Mouse (Mus musculus) forebrain, embryonic 12.5 days (tissue): ENCODE data around the gene Crtc2. TPM values are rescaled to one million over a fixed set of nuclear protein-coding genes. Genes with fewer than 3 reads are reported as not detected.
A peak's percentile ranks its signal among the peaks of the same experiment; 100 is the strongest.

Source experiments
- ATAC-seq: fragments of 200-750 bp; cut with Nextera tagmentation; 2 replicates; pipeline ENCODE4 v1.8.0; 2017; ENCODE audit warnings: moderate TSS enrichment; ENCODE audit not compliant: low FRiP score
- H3K27ac ChIP-seq: fragments of 300-500 bp; sonication (generic); 2 replicates; pipeline ENCODE4 v1.5.1; 2016; ENCODE audit warnings: mild to moderate bottlenecking
- H3K27me3 ChIP-seq: fragments of 300-500 bp; sonication (generic); 2 replicates; pipeline ENCODE4 v1.6.1; 2016; ENCODE audit warnings: mild to moderate bottlenecking
- H3K36me3 ChIP-seq: fragments of 300-500 bp; sonication (generic); replicated peaks from 2 replicates; pipeline ENCODE4 v1.6.1; 2016; ENCODE audit warnings: mild to moderate bottlenecking
- H3K4me1 ChIP-seq: fragments of 300-500 bp; sonication (generic); 2 replicates; pipeline ENCODE4 v1.6.1; 2016
- H3K4me2 ChIP-seq: fragments of 300-500 bp; sonication (generic); 2 replicates; pipeline ENCODE4 v1.6.1; 2016; ENCODE audit warnings: mild to moderate bottlenecking, moderate library complexity
- H3K4me3 ChIP-seq: fragments of 300-500 bp; sonication (generic); replicated peaks from 2 replicates; pipeline ENCODE4 v1.5.1; 2016; ENCODE audit warnings: mild to moderate bottlenecking
- H3K9ac ChIP-seq: fragments of 300-500 bp; sonication (generic); 2 replicates; pipeline ENCODE4 v1.6.1; 2016; ENCODE audit warnings: mild to moderate bottlenecking
- H3K9me3 ChIP-seq: fragments of 300-500 bp; sonication (generic); 2 replicates; pipeline ENCODE4 v1.6.1; 2016
- WGBS: fragments of 180-500 bp; shearing (Covaris S2); methylation state at CpG from one replicate; pipeline ENCODE4 v1.1.7; 2016; 5-methylcytosine and 5-hydroxymethylcytosine counted together
- polyA plus RNA-seq: library from polyadenylated mRNA; unstranded; fragments of >200 nt; fragmentation: Nextera tagmentation; extraction: Ambion mirVana; gene quantifications from 2 replicates; pipeline ENCODE4 v1.2.1, GENCODE M21; 2016

Crtc2 gene
- polyA plus RNA-seq, 1 experiment from 2014 or later = 19.9 TPM

DNA sequence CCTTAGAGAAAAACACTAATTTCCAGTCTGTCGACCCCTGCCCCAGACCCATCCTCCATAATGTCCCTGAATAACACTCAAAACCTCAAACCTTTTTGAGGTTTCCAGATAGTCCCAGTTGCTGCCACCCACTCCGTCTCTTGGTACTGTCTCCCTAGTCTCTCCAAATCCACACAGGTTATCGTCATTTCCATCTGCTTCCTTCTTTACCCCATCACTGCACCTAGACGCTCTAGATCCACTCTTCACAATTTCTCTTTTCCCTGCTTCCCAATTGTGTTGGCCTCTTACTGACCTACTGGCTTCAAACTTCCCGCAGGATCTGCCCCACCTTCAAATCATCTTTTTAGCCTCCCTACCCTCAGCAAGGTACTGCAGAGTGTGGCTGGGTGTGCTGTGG lies 32.8 kb upstream of the Crtc2 start:
- H3K4me1 ChIP-seq = peaks cover 18% of the 10 kb centered on the region
- H3K36me3 ChIP-seq = peaks cover 17% of the 10 kb centered on the region
- no peak overlapping the region for H3K27ac ChIP-seq
- H3K9me3 ChIP-seq = no peaks in the 10 kb centered on the region
- H3K9ac ChIP-seq = peak overlapping the region; percentile 63
- H3K27me3 ChIP-seq = no peaks in the 10 kb centered on the region
- 23% methylated on average over 5 of the region's 5 CpGs for WGBS
- no peak for ATAC-seq
- H3K4me3 ChIP-seq = peak overlapping the region; percentile 45
- H3K4me2 ChIP-seq = peak overlapping the region; percentile 69

DNA sequence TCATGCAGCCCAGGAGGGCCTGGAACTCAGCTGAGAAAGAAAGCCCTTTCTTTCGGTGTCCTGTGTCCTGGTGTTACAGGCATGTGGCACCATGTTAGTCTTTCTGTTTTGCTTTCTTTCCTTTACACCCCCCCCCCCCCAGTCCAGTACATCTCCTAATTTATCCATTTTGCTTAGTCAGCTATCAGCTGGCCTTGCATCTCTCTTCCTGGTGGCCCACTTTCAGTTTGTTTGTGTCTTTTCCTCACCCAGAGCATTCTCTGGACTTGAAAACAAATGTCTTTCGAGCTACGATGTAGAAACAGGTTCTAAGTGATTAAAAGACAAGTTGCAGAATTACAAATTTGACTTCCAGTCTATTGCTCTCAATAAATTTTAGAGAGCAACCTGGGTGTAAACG lies 31.5 kb upstream of the Crtc2 start:
- Histone ChIP-seq H3K4me2 (no peak overlapping the region), H3K4me3 (no peak overlapping the region), H3K9ac (no peak overlapping the region), H3K36me3 (peaks cover 17% of the 10 kb centered on the region), H3K9me3 (no peaks in the 10 kb centered on the region), H3K27me3 (no peaks in the 10 kb centered on the region), H3K27ac (no peak overlapping the region), H3K4me1 (peaks cover 18% of the 10 kb centered on the region)
- WGBS = 92% methylated on average over 4 of the region's 4 CpGs
- ATAC-seq = no peak

DNA sequence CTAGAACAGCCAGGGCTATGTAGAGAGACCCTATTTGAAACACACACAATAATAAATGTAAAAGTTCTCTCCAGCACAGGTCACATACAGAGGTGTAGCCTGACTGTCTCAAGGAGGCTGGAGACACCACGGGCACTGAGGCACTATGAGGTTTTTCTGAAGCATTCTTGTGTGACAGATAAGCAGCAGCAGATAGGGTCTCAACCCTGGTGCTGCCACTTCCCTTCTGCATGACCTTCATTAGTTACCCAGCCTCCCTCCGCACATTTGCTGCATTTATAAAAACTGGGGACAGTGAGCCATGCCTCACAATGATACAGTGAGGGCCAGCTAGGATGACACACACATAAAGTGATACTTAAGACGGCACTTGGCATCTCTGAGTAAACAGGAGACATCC lies 31.0 kb upstream of the Crtc2 start:
- Histone ChIP-seq H3K4me1 (peaks cover 18% of the 10 kb centered on the region), H3K4me3 (no peak overlapping the region), H3K9me3 (no peaks in the 10 kb centered on the region), H3K4me2 (no peak overlapping the region), H3K9ac (no peak overlapping the region), H3K27ac (no peak overlapping the region), H3K36me3 (peaks cover 17% of the 10 kb centered on the region), H3K27me3 (no peaks in the 10 kb centered on the region)
- 88% methylated on average over 3 of the region's 3 CpGs for WGBS
- ATAC-seq = no peak

DNA sequence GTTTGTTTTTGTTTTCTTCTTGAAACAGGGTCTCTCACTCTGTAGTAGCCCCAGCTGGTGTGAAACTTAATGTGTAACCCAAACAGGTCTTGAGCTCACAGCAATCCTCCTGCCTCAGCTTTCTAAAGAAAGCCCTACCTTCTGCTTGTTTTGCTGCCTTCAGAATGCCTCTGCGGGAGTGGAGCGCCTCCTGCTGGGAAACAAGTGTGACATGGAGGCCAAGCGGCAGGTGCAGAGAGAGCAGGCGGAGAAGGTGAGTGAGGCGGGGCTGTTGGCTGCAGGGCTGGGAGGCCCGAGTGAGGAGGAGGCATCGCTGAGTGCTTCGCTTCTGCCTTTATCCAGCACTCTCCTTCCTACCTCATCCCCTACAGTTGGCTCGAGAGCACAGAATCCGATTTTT lies 29.6 kb upstream of the Crtc2 start:
- H3K36me3 ChIP-seq = peaks cover 17% of the 10 kb centered on the region
- H3K9ac ChIP-seq = no peak overlapping the region
- ATAC-seq = no peak
- H3K4me2 ChIP-seq = no peak overlapping the region
- H3K27ac ChIP-seq = no peak overlapping the region
- H3K4me1 ChIP-seq = peaks cover 18% of the 10 kb centered on the region
- H3K4me3 ChIP-seq = no peak overlapping the region
- H3K9me3 ChIP-seq = no peaks in the 10 kb centered on the region
- WGBS = 83% methylated on average over 10 of the region's 10 CpGs
- no peaks in the 10 kb centered on the region for H3K27me3 ChIP-seq

DNA sequence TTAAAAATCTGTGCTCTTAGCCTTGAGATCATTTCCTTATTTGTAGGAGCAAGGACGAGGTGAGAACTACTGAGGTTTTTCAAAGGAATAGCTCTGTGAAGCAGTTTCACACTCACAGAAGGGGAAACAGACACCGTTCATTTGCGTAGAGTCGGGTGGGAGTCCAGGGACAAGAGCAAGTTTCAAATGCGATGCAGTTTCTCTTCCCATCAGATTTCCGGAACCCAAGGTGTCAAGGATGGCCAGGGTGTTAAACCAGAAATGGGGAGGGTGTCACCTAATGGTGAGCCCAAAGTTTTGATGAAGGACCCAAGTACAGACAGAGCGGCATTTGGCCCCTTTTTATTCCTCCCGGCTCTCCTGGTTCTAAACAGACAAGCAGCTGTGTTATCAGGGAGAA lies 22.9 kb upstream of the Crtc2 start:
- no peaks in the 10 kb centered on the region for H3K27me3 ChIP-seq
- peak overlapping the region; percentile 79 for H3K4me2 ChIP-seq
- H3K4me3 ChIP-seq = peak overlapping the region; percentile 61
- peak overlapping the region; percentile 75 for H3K9ac ChIP-seq
- H3K4me1 ChIP-seq = peaks cover 13% of the 10 kb centered on the region
- H3K27ac ChIP-seq = peak overlapping the region; percentile 88; the same call in 1 of the 2 replicates
- 20% methylated on average over 8 of the region's 8 CpGs for WGBS
- H3K9me3 ChIP-seq = no peaks in the 10 kb centered on the region
- ATAC-seq = no peak; the same call in 1 of the 2 replicates
- peaks cover 22% of the 10 kb centered on the region for H3K36me3 ChIP-seq

DNA sequence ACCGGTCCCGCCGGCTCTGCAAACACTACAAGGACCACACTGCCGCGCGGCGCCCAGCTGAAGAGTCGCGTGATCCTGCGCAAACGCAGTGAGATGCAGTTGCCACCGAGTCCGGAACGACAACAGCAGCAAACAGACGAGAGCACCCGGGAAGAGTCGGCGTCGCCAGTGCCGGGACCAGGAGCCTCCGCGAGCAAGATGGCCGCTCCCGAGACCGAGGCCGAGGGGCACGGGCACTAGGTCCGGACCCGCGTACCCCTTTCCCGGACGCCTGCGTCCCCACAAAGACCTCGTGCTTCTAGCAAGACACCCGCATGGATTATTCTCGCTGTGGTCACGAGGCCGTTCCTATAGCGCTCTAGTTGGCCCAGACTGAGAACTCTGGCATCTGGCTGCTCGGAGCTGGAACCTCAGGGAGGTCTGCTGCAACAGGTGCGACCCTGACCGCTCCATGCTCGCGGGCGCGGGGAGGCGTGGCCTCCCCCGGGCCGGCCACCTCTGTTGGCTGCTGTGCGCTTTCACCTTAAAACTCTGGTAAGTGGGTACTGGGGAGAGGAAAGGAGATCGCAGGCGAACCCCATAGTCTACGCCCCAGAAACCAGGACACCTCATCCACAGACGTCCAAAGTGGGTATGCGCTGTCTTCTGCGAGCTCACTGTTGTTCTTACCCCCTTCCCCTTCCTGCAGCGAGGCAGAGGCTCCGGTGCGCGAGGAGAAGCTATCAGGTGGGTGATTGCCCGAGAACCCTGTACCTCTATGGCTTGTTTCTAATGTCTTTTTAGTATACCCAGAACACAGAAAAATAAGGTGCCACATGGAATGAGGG lies 22.2 kb upstream of the Crtc2 start, which contains the start of gene Jtb:
Jtb (plus strand) TSS at position 91 of the 827 bp plus-strand sequence.
- peaks cover 13% of the 10 kb centered on the region for H3K4me1 ChIP-seq
- peaks cover 27% of the 10 kb centered on the region for H3K36me3 ChIP-seq
- no peaks in the 10 kb centered on the region for H3K27me3 ChIP-seq
- peak within 1 kb of the TSS; percentile 88 for H3K27ac ChIP-seq
- H3K4me3 ChIP-seq = peak within 1 kb of the TSS; percentile 61
- no peaks in the 10 kb centered on the region for H3K9me3 ChIP-seq
- H3K9ac ChIP-seq = peak within 1 kb of the TSS; percentile 75
- under 1% methylated on average over 61 of the region's 61 CpGs for WGBS
- peak within 1 kb of the TSS; percentile 79 for H3K4me2 ChIP-seq
- peak; percentile 97 for ATAC-seq

DNA sequence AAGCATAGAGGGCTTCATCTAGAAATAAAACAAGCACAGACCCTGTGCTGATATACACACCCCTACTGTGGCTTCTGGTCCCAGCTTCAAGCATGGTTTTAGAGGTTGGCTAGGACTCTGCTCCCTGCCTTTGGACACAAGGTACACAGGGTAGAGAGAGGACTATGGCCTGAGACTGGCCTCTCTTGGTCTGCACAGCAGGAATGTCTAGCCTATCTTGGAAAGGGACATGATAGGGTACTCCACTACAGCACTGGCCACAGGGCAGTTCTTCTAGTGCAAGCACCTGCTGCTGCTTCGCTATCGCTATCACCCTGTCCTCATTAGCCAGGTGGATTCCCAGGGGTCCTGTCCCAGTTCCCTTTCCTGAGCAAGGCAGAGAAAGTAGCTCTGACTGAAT lies 12.7 kb upstream of the Crtc2 start:
- H3K9ac ChIP-seq = no peak overlapping the region
- H3K27me3 ChIP-seq = no peaks in the 10 kb centered on the region
- no peak overlapping the region for H3K4me3 ChIP-seq
- 87% methylated on average over 2 of the region's 2 CpGs for WGBS
- H3K4me1 ChIP-seq = peaks cover 18% of the 10 kb centered on the region
- no peaks in the 10 kb centered on the region for H3K9me3 ChIP-seq
- no peak overlapping the region for H3K4me2 ChIP-seq
- peaks cover 3% of the 10 kb centered on the region; the same call in 1 of the 2 replicates for H3K36me3 ChIP-seq
- ATAC-seq = no peak
- H3K27ac ChIP-seq = no peak overlapping the region

DNA sequence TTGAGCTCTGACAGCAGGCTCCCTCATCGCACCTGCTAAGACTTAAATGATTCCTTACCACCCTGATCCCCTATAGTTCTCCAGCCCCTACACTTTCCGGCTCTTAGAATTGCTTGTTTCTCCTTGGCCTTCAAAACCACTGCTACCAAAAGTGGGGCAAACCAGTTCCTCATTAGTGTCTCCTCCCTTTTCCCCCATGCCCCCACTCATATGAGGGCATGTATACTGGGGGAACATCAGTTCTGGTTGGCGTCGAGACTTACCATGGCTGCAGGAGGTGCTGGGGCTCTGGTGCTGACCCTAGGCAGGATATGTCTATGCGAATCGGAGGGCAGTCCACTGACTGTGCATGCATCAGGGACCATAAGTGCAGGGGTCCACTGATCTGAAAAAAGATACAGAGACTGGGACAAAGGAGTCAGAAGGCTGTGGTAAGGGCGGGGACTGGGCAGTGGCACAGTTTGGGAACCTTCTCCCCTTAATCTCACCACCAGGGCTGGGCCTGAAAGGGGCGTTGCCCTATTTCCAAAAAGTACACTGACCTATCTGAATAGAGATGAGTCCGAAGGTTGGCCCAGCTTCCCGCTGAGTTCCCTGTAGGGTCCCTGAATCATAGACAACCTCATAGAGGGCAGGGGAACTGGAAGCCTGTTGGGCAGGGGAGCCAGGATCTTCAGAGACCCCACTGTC lies 12.1 kb upstream of the Crtc2 start:
- no peaks in the 10 kb centered on the region for H3K36me3 ChIP-seq
- H3K27me3 ChIP-seq = no peaks in the 10 kb centered on the region
- no peak overlapping the region for H3K4me2 ChIP-seq
- 86% methylated on average over 10 of the region's 10 CpGs for WGBS
- H3K4me3 ChIP-seq = no peak overlapping the region
- no peaks in the 10 kb centered on the region for H3K9me3 ChIP-seq
- H3K4me1 ChIP-seq = peaks cover 18% of the 10 kb centered on the region
- ATAC-seq = no peak
- no peak overlapping the region for H3K9ac ChIP-seq
- H3K27ac ChIP-seq = no peak overlapping the region

DNA sequence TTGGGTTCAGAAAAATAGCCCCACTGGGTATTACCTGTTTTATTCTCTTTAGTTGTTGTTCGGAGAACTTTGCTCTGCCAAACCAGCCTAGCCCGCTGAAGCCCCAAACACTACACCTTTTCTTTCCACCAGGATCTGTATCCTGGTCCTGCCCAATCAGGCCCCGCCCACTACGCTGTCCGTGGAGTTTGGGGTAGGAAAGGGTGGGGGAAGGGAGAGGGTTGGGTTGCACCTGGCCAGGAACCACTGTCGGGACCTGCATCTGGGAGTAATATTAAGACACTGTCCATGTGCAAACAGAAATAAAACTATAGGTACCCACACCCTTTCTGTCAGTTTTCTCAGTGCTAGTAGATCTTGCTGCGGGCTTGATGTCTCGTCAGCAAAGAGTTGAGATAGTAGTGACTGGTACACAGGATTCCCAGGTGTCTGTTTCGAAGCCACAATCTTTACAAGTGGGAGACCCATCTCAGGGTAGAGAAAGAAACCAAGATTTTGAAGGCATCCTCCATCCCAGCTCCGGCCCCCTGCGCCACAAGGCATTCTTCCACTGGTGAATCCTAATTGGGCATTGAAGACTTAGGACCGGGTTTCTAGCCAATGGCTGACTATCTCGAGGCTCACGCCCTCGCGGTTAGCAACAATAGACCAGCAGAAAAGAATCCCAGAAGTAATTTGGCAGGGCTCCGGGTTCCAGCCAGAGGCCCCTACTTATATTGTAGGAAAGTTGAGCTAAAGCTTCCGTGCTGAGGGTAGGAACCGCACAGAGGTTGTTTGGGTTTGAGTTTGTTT lies 10.8 kb upstream of the Crtc2 start, which contains the start of gene Creb3l4:
Creb3l4 (minus strand) TSS at position 529 of the 792 bp plus-strand sequence.
- 1% methylated on average over 19 of the region's 19 CpGs for WGBS
- peak within 1 kb of the TSS; percentile 84 for H3K27ac ChIP-seq

DNA sequence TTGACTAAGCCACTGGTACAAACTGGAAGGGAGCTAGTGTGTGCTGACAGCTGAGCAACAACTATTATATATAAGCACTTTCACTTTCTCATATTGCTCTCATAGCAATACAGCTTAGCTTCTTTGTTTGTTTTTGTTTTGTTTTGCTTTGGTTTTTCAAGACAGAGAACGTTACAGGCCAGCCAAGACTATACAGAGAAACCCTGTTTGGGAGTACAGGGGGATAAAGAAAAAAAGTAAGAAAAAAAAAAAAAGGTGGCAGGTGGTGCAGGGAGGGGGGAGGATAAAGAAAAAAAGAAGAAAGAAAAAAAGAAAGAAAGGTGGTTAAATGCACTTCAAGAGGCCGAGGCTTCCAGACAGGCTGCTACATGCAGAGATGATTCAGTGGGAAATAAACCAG lies 8.6 kb upstream of the Crtc2 start:
- Histone ChIP-seq H3K36me3 (peaks cover 7% of the 10 kb centered on the region), H3K9me3 (no peaks in the 10 kb centered on the region), H3K27ac (no peak overlapping the region), H3K4me2 (no peak overlapping the region), H3K4me1 (peaks cover 34% of the 10 kb centered on the region), H3K4me3 (no peak overlapping the region), H3K9ac (no peak overlapping the region), H3K27me3 (no peaks in the 10 kb centered on the region)
- WGBS = 72% methylated on average over 2 of the region's 2 CpGs
- ATAC-seq = no peak

More for the DNA sequence above, 10.8 kb upstream of the Crtc2 start, which contains the start of gene Creb3l4:
- Histone ChIP-seq H3K4me2 (peak within 1 kb of the TSS; percentile 69), H3K36me3 (no peaks in the 10 kb centered on the region), H3K27me3 (no peaks in the 10 kb centered on the region), H3K9ac (peak within 1 kb of the TSS; percentile 36; the same call in 1 of the 2 replicates), H3K4me1 (peaks cover 21% of the 10 kb centered on the region), H3K9me3 (no peaks in the 10 kb centered on the region), H3K4me3 (peak within 1 kb of the TSS; percentile 37)
- ATAC-seq = peak; percentile 73

DNA sequence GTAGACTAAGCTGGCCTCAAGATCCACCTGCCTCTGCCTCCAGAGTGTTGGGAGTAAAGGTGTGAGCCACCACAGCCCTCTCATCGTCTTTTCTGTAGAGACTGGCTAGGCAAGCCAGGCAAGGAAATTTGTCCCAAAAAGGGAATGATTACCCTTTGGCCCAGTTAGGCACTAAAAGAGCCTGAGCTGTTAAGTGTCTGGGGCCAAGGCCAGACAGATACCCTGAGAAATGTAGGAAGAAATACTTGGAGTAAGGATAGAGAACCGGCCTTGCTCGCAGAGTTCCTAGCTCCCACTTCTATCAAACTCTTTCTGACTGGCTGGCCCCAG lies 6.4 kb upstream of the Crtc2 start:
- ATAC-seq = 0 out of 2 replicates have a peak, but pooled peaks have one; percentile 31
- Histone ChIP-seq H3K4me2 (peak overlapping the region; percentile 75), H3K27ac (peak overlapping the region; percentile 90), H3K36me3 (peaks cover 22% of the 10 kb centered on the region), H3K9me3 (no peaks in the 10 kb centered on the region), H3K4me3 (peak overlapping the region; percentile 66), H3K9ac (peak overlapping the region; percentile 81), H3K4me1 (peaks cover 30% of the 10 kb centered on the region), H3K27me3 (no peaks in the 10 kb centered on the region)
- 1% methylated on average over 3 of the region's 3 CpGs for WGBS
